Mouse (Mus musculus): ENCODE data around the gene Ces3b.

Gene Ces3b

GRCm38 (mm10) chr8:105129864-105130263, 46.3 kb downstream of the Ces3b start:
- in situ Hi-C loops (cut with MboI; ENCODE audit: low pct_unique_long_range_greater_than_20kb in 1 of 2, low sequenced_read_pairs in 2 of 2, unreplicated experiment in 1 of 2): loop anchor here (10.0 kb wide), 1 partner anchor 155 kb away; the partner anchor contains the start of gene 4931428F04Rik (in 2 of the 2)

- in situ Hi-C loops (cut with MboI; ENCODE audit: low pct_unique_long_range_greater_than_20kb in 1 of 2, low sequenced_read_pairs in 2 of 2, unreplicated experiment in 1 of 2): loop anchor here in 1 of 2 experiments (10.0 kb wide), 1 partner anchor 153 kb away; the partner anchor contains the start of gene 4931428F04Rik
Observed at GRCm38 (mm10) chr8:105131509-105131908, 48.0 kb downstream of the Ces3b start, which contains the start of gene Ces4a. Gene Ces4a (plus strand): TSS chr8:105131800.

- in situ Hi-C loops (cut with MboI; ENCODE audit: low pct_unique_long_range_greater_than_20kb in 1 of 2, low sequenced_read_pairs in 2 of 2, unreplicated experiment in 1 of 2): loop anchor here in 1 of 2 experiments (10.0 kb wide), 1 partner anchor 146 kb away; the partner anchor contains the start of gene 4931428F04Rik
Observed at GRCm38 (mm10) chr8:105138423-105138822, 54.9 kb downstream of the Ces3b start.

GRCm38 (mm10) chr8:105142395-105142794, 58.8 kb downstream of the Ces3b start:
- in situ Hi-C loops (cut with MboI; ENCODE audit: low pct_unique_long_range_greater_than_20kb in 1 of 2, low sequenced_read_pairs in 2 of 2, unreplicated experiment in 1 of 2): no loop called here

Data from mouse embryonic stem cell (cell line).